Mouse (Mus musculus): ENCODE data around the gene Serpinb6b. TPM values are rescaled to one million over a fixed set of nuclear protein-coding genes. Genes with fewer than 3 reads are reported as not detected.
A peak's percentile ranks its signal among the peaks of the same experiment; 100 is the strongest.
"Not testable (repeated sequence)": the region's sequence is repeated elsewhere in the genome, so short reads cannot be mapped to it uniquely, and the experiment has no call there.

The Serpinb6b gene
- polyA plus RNA-seq (2012; ENCODE audit: insufficient read depth, insufficient read length, low replicate concordance, missing spikeins) = not detected in 2 replicates

GRCm38 (mm10) chr13:32964989-32965811 is at the start of gene Serpinb6b:
Serpinb6b (plus strand) TSS chr13:32965209.
- Histone ChIP-seq H3K4me1 (ENCODE audit: control insufficient read depth, insufficient read depth, low read length) (peaks cover 4% of the 10 kb centered on the region; the same call in 1 of the 2 replicates), H3K27ac (ENCODE audit: insufficient read depth, low read depth, low read length) (no peak within 1 kb of the TSS), H3K4me3 (ENCODE audit: insufficient read depth, low read depth, low read length) (peak within 1 kb of the TSS; percentile 34)
- 37% methylated on average over 16 of the region's 16 CpGs for WGBS
- TF ChIP-seq POLR2A (IDR thresholded peaks at IDR 0.05; ENCODE audit: insufficient read depth, low read depth, low read length) = no peak
- TF ChIP-seq CTCF (IDR thresholded peaks at IDR 0.05; ENCODE audit: insufficient read depth, low read depth, low read length) = no peak

DNA sequence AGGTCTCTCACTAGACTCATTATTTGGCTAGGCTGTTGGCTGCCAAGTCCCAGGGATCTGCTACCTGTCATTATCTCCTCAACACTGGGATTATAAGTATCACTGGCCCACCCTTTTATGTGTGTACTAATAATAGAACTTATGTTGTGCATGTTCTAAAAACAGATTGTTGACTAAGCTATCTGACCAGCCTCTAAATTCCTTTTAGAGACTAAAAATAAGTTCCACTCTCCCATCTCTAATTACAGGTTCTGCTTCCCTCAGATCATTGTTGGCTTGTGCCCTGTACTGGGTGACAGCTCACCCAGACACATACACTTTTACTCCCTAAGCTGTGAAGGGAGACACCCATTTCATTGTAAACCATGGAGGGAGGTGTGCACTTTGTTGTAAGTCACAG is 42.4 kb upstream of the Serpinb6b start:
- H3K4me3 ChIP-seq (ENCODE audit: insufficient read depth, low read depth, low read length) = no peak overlapping the region
- TF ChIP-seq POLR2A (IDR thresholded peaks at IDR 0.05; ENCODE audit: insufficient read depth, low read depth, low read length) (no peak), CTCF (IDR thresholded peaks at IDR 0.05; ENCODE audit: insufficient read depth, low read depth, low read length) (no peak)
- H3K4me1 ChIP-seq (ENCODE audit: control insufficient read depth, insufficient read depth, low read length) = no peaks in the 10 kb centered on the region
- no peak overlapping the region for H3K27ac ChIP-seq (ENCODE audit: insufficient read depth, low read depth, low read length)

DNA sequence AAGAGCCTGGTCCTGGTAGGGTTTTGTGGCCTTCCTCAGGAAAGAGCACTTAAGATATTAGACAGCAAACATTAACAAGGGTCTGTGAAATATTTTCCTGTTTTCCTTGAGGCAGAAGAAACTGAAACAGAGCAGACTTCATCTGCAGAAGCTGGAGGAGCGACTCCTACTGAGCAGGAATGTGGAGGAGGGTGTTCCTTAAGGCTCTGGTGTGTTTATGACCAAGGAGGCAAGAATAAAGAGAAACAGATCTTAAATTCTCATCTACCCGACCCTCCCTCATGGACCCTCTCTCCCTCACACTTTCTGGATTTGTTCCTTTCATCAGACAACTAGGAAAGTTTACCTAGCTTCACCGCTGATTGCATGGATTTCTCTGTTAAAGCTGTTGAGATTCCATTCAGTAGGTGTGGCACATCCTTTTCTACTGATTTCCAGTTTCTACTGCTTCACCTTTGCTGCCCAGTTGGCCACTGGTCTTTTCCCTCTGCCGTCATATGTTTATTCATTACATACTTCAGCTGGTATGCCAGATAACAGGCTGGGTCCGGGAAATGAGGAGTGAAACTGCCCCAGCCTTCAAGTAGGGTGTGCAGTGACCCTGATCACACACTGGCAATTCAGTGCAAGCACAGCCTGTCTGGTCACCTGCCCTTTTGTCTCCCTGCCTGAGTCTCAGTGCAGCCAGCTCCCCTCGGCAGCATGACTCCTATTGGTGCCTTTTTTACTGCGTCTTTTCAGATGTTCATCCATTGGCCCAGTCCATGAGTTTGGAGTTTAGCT is 40.2 kb upstream of the Serpinb6b start:
- 72% methylated on average over 7 of the region's 7 CpGs for WGBS
- no peak overlapping the region for H3K27ac ChIP-seq (ENCODE audit: insufficient read depth, low read depth, low read length)
- TF ChIP-seq POLR2A (IDR thresholded peaks at IDR 0.05; ENCODE audit: insufficient read depth, low read depth, low read length) (no peak), CTCF (IDR thresholded peaks at IDR 0.05; ENCODE audit: insufficient read depth, low read depth, low read length) (no peak)
- H3K4me1 ChIP-seq (ENCODE audit: control insufficient read depth, insufficient read depth, low read length) = no peaks in the 10 kb centered on the region
- no peak overlapping the region for H3K4me3 ChIP-seq (ENCODE audit: insufficient read depth, low read depth, low read length)

DNA sequence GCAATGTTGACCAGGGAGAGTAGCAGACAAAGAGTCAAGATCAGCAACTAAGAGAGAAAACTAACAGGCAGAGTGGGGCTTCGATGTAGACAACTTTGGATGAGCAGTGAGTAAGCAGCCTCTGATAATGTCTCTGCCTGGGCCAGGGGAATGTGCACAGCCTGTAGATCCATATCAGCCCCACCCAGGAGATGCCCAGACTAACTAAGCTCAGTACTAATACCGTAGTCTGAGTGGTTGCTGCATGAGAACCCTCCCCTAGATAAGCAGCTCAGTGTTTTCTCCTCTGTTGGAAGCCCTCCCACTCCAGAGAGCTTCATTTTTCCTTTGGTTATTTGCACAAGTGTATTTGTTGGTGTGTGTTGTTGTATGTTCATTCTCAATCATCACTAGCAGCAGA is 38.3 kb upstream of the Serpinb6b start:
- no peaks in the 10 kb centered on the region for H3K4me1 ChIP-seq (ENCODE audit: control insufficient read depth, insufficient read depth, low read length)
- WGBS = 86% methylated on average over 2 of the region's 2 CpGs
- H3K27ac ChIP-seq (ENCODE audit: insufficient read depth, low read depth, low read length) = no peak overlapping the region
- H3K4me3 ChIP-seq (ENCODE audit: insufficient read depth, low read depth, low read length) = no peak overlapping the region
- no peak for TF ChIP-seq CTCF (IDR thresholded peaks at IDR 0.05; ENCODE audit: insufficient read depth, low read depth, low read length)
- no peak for TF ChIP-seq POLR2A (IDR thresholded peaks at IDR 0.05; ENCODE audit: insufficient read depth, low read depth, low read length)

- Histone ChIP-seq H3K4me3 (ENCODE audit: insufficient read depth, low read depth, low read length) (no peak overlapping the region), H3K4me1 (ENCODE audit: control insufficient read depth, insufficient read depth, low read length) (no peaks in the 10 kb centered on the region), H3K27ac (ENCODE audit: insufficient read depth, low read depth, low read length) (no peak overlapping the region)
- no peak for TF ChIP-seq POLR2A (IDR thresholded peaks at IDR 0.05; ENCODE audit: insufficient read depth, low read depth, low read length)
- TF ChIP-seq CTCF (IDR thresholded peaks at IDR 0.05; ENCODE audit: insufficient read depth, low read depth, low read length) = no peak
- 71% methylated on average over 1 of the region's 1 CpGs for WGBS
Observed at GRCm38 (mm10) chr13:32927241-32927640, 37.8 kb upstream of the Serpinb6b start.

DNA sequence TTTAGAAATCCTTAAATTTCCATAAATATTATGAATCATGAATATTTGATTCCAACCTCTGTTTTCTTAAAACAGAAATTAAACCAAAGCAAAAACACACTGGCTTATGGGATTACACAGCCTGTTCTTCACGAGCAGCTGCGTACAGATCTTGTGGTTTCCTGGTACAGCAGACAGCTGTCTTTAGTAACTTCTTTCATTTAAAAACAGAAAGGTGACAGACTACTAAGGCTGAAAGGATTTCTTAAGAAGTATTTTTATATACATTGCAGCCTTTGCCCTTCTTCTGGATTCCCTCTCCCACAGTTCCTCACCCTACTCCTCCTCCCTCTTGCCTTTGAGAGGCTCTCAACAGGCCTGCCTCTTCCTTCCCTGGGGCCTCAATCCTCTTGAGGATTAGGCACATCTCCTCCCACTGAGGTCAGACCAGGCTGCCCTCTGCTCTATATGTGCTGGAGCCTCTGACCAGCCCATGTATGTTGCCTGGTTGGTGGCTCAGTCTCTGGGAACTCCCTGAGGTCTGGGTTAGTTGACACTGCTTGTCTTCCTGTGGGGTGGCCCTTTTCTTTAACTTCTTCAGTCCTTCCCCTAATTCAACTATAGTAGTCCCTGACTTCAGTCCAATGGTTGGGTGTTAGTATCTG is 35.8 kb upstream of the Serpinb6b start:
- Histone ChIP-seq H3K4me1 (ENCODE audit: control insufficient read depth, insufficient read depth, low read length) (no peaks in the 10 kb centered on the region), H3K27ac (ENCODE audit: insufficient read depth, low read depth, low read length) (no peak overlapping the region), H3K4me3 (ENCODE audit: insufficient read depth, low read depth, low read length) (no peak overlapping the region)
- 84% methylated on average over 2 of the region's 2 CpGs for WGBS
- no peak for TF ChIP-seq CTCF (IDR thresholded peaks at IDR 0.05; ENCODE audit: insufficient read depth, low read depth, low read length)
- no peak for TF ChIP-seq POLR2A (IDR thresholded peaks at IDR 0.05; ENCODE audit: insufficient read depth, low read depth, low read length)

DNA sequence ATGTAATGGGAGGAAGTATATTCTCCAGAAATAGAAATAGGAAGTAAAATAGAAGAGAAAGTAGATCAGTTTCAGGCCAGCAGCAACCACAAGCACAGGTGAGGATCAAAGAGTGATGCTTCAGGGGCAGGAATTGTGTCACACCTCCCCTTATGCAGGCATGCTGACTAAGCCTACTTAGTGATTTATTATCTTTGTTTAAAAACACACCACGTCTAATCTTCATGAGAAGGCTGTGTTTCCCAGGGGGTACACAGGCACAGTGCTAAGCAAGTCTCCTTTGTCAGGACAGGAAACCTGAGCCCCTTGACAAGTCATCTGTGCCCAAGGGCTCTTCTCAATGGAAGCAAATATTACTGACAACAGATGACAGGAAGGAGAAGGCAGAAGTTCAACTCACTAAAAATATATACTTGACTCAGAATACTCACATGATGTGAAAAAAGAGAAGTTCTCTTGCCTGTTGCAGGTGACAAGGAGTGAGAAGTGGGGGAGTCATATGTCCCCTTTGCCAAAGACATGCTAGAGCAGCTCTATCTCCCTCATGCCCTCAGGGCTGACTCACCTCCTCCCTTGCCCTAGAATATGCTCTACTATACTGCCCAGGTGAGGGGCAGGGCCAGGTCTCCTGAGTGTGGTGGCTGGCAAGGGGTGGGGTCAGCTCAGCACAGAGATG is 30.2 kb upstream of the Serpinb6b start:
- H3K4me3 ChIP-seq (ENCODE audit: insufficient read depth, low read depth, low read length) = no peak overlapping the region
- H3K4me1 ChIP-seq (ENCODE audit: control insufficient read depth, insufficient read depth, low read length) = no peaks in the 10 kb centered on the region
- no peak overlapping the region for H3K27ac ChIP-seq (ENCODE audit: insufficient read depth, low read depth, low read length)
- 49% methylated on average over 1 of the region's 1 CpGs for WGBS
- TF ChIP-seq POLR2A (IDR thresholded peaks at IDR 0.05; ENCODE audit: insufficient read depth, low read depth, low read length) (no peak), CTCF (IDR thresholded peaks at IDR 0.05; ENCODE audit: insufficient read depth, low read depth, low read length) (no peak)

GRCm38 (mm10) chr13:32938275-32938674 is 26.7 kb upstream of the Serpinb6b start:
- not testable (repeated sequence) for H3K27ac ChIP-seq (ENCODE audit: insufficient read depth, low read depth, low read length); H3K4me3 ChIP-seq (ENCODE audit: insufficient read depth, low read depth, low read length); H3K4me1 ChIP-seq (ENCODE audit: control insufficient read depth, insufficient read depth, low read length)
- WGBS = 84% methylated on average over 4 of the region's 4 CpGs

DNA sequence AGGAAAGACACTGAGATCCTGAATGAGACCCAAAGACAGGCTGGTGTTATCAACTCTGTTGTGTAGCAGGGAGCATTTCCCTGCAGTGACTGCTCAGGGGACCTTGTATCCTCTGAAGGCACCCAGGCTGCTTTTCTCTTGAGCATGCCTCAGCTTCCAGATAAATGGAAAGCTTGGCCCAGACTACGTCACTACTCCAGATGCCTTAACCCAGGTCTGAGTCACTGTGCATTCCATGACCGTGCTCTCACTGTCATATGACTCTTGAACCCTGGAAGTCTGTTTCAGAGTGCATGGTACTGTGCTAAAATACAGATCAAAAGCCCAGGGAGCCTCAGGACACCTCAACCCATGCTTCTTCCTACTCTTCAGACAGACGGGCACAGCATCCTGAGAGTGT is 25.8 kb upstream of the Serpinb6b start:
- WGBS = 74% methylated on average over 3 of the region's 3 CpGs
- H3K27ac ChIP-seq (ENCODE audit: insufficient read depth, low read depth, low read length); H3K4me3 ChIP-seq (ENCODE audit: insufficient read depth, low read depth, low read length); H3K4me1 ChIP-seq (ENCODE audit: control insufficient read depth, insufficient read depth, low read length): not testable (repeated sequence)

Measured in olfactory bulb, adult 2 months (tissue).